Mouse (Mus musculus) hematopoietic stem cell, adult 5-6 weeks (primary cell): ENCODE results near the gene Zbtb2. TPM values are rescaled to one million over a fixed set of nuclear protein-coding genes. Genes with fewer than 3 reads are reported as not detected.

ENCODE experiments used
- ATAC-seq, 2 experiments: fragments of 125-278 bp in 1 of 2; replicated peaks in 1 of 2; 2 replicates each; pipeline ENCODE4 v1.8.0; 2016 to 2017; ENCODE audit warnings: inconsistent platforms in 2 of 2, mild to moderate bottlenecking in 2 of 2, moderate number of reproducible peaks in 2 of 2, low read depth in 1 of 2, moderate TSS enrichment in 1 of 2; ENCODE audit not compliant: low FRiP score in 2 of 2, poor library complexity in 2 of 2, severe bottlenecking in 2 of 2, insufficient read depth in 1 of 2, low TSS enrichment in 1 of 2
- total RNA-seq: library from RNA; stranded (forward); fragments of 172-1452, 232-1000 nt; gene quantifications from 2 replicates; pipeline ENCODE4 v1.2.3, GENCODE M21; 2017

Zbtb2 gene
- total RNA-seq, 1 experiment from 2014 or later, result 13.9 TPM

GRCm38 (mm10) chr10:4354371-4355260 lies 33.3 kb downstream of the Zbtb2 start:
- ATAC-seq, result no peak

DNA sequence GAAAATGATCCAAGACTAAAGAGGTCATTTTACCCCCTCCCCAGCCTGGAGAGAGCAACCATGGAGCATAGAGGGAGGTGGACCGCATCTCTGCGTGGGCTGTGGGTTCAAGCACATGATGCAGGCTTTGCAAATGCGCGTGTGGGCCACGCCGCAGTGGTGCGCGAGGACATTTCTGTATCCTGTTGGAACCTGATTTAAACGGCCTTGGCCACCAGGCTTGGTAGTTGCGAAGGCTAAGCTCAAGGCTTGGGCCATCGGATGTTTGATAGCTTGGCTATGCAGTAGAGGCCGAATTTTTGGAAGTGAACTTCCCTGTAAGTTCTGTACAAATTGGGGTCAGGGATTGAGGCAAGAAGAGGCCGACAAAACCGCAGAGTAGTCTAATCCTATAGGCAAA lies 40.3 kb downstream of the Zbtb2 start:
- ATAC-seq, result no peak

DNA sequence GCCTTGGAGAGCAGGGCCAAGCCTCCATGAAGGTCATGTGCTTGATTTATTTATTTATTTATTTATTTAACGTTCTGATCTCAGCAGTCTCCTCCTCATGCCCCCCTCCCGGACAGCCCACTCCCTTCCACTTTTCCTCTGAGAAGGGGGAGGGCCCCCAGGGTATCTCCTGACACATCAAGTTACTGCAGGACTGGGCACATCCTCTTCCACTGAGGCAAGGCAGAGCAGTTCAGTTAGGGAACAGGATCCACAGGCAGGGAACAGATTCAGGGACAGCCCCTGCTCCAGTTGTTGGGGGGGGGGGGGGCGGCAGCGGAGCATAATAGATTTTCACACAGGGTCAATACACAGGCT lies 40.8 kb downstream of the Zbtb2 start:
- ATAC-seq, result peak in 1 of 2 experiments; percentile 25; a peak in 1 of 4 replicates

- ATAC-seq, result peak; percentile 96 to 98
These were observed 41.3 kb downstream of the Zbtb2 start for GRCm38 (mm10) chr10:4346489-4347135.

GRCm38 (mm10) chr10:4341430-4341829 lies 46.5 kb downstream of the Zbtb2 start:
- ATAC-seq, result peak; percentile 78 to 90; a peak in 3 of 4 replicates

DNA sequence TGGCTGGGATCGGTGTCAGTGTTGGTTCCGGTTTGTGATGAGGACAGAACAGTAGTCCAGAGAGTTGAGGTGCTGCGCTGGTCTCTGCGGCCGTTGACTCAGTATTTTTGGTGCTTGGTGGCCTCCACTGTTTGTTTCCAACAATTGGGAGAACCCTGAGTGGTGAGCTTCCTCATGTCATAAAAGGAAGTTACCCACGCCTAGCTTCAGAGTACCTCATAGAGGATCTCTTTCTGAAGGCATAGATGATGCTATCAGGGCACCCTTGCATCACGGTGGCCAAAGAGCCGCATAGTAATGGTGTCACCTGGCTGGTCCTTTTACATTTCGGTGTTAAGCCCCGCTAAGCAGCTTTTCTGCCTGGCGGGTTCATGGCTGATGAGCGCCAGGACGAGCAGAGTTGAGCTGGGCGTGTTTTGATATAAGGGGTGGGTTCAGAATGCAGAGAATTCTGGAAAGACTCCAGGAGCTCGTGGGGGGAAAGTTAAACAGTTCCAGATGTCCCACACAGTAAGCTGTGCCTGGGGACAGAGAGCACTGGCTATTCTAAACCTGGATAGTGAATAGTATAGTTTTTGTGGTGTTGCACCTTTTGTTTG lies 48.9 kb downstream of the Zbtb2 start:
- no peak for ATAC-seq

DNA sequence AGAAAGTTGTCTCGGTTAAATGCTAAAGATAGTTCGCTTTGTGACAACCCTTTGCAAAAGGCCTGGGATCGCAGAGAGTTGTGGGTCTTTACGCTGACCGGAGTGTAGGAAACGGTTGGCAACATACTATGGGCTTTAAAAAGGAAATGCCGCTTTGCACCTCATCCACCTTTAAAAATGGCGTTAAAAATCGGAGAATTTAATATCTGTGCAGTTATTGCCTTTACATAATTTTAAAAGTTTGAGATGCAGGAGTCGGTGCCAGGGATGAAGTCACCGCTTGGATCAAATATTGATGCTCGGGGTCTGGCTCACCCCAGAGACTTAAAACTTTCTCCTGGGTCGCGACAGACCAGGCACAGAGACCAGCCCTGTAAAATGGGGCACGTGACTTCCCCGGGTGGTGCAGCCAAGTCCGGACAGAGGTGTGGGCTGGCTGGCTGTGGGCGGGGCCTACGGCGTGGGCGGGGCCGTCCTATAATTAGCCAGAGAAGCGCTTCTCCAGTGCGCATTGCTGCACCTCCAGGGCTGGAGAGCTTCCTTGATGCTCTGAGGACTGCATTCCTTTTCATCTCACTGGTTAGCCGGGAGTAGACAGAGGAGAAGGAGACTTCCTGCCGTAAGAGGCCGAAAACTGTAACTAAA lies 53.7 kb downstream of the Zbtb2 start:
- peak; percentile 93 to 95 for ATAC-seq

- ATAC-seq, result peak in 1 of 2 experiments; percentile 59; a peak in 2 of 4 replicates
These were observed 54.6 kb downstream of the Zbtb2 start for GRCm38 (mm10) chr10:4333319-4333718.

DNA sequence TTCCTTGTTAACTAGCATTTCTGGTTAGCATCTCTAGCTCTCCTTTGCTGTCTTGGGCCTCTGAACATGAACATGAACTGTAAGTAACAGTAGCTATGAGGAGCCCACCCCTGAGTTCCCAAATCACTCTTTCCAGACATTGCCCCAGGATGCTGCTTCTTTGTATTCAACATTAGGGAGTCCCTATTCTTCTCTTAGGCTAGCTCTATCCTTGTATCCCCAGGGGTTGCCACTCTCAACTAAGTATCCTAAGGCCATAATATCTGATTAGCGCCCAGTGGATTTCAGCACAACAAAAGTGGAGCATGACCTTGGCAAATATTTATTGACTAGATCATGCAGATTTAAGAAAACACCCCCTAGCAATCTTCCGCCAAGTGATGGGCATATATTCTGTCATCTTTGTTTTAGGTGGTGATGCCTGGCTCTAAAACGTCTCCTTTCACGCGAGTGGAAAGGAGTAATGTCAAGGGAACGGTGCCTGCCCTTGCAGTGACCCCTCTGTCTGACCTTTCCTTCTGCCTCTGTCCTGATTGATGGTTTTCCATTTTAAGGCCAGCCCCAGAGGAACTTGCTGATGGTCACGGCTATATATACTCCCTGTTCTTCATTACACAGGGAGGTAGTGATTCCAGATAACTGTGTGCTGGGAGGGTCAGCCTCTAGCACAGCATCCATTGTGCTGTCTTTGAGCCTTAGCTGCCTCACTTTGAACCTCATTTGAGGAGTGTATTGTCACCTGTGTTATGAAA lies 55.5 kb downstream of the Zbtb2 start:
- ATAC-seq, result no peak

- no peak for ATAC-seq
These were observed 60.2 kb downstream of the Zbtb2 start for GRCm38 (mm10) chr10:4327716-4328115.

DNA sequence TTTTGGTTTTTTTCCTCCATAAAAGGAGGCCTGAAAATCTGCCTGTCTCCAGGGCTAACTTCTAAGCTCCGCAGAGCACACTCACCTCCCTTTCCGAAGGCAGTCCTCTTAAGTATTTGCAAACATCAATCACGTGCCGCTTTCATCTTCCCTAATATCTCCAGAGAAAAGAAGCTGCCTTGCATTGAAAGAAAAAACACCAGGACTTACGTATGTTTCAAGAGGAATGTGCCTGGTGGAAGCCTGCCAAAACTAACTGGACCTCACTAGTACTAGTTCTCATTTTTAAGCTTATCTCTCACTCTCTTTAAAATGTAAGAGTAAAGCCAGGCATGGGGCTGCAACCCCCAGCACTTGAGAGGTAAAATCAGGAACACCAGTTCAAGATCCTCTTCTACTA lies 62.3 kb downstream of the Zbtb2 start:
- no peak for ATAC-seq

- no peak for ATAC-seq
These were observed 64.0 kb downstream of the Zbtb2 start for GRCm38 (mm10) chr10:4323885-4324284.

Other genes starting within 250 kb of the Zbtb2 start
- 0.35 and 0.50 TPM in 2 replicates for gene Akap12, start 121.7 kb downstream of the Zbtb2 start, total RNA-seq
- gene Rmnd1, start 44.3 kb upstream of the Zbtb2 start, total RNA-seq, result 38.5 and 46.7 TPM in 2 replicates
- gene Armt1, start 44.4 kb upstream of the Zbtb2 start, total RNA-seq, result 19.3 and 31.4 TPM in 2 replicates
- gene Ccdc170, start 94.4 kb upstream of the Zbtb2 start, total RNA-seq, result not detected in 2 replicates
- gene Esr1, start 223.5 kb upstream of the Zbtb2 start, total RNA-seq, result 19.2 and 26.8 TPM in 2 replicates